Mouse (Mus musculus): Measurements from ENCODE around the gene Crybb1. TPM values are rescaled to one million over a fixed set of nuclear protein-coding genes. Genes with fewer than 3 reads are reported as not detected.

Gene Crybb1
- polyA plus RNA-seq, 1 experiment from 2014 or later: 0.29 TPM

- ATAC-seq (ENCODE audit: low FRiP score) (no peak), DNase-seq (ENCODE audit: low spot score, missing footprints) (no peak)
- Histone ChIP-seq H3K4me2 (no peak overlapping the region), H3K9ac (ENCODE audit: low read length) (no peak overlapping the region), H3K27me3 (ENCODE audit: control insufficient read depth, insufficient read depth, low read length) (no peaks in the 10 kb centered on the region), H3K4me1 (ENCODE audit: control insufficient read depth, insufficient read depth, low read length) (no peaks in the 10 kb centered on the region; the same call in 1 of the 2 replicates), H3K27ac (ENCODE audit: low read depth, low read length) (no peak overlapping the region), H3K9me3 (ENCODE audit: control insufficient read depth, low read length) (no peaks in the 10 kb centered on the region), H3K4me3 (ENCODE audit: low read depth, low read length) (no peak overlapping the region), H3K36me3 (ENCODE audit: control insufficient read depth, insufficient read depth, low read length) (no peaks in the 10 kb centered on the region)
- WGBS: 64% methylated on average over 5 of the region's 5 CpGs
Measured at GRCm38 (mm10) chr5:112317328-112317727, 61.7 kb downstream of the Crybb1 start.

Other genes with a start within 250 kb of the Crybb1 start
- 0.52 and 2.0 TPM in 2 replicates for gene Cryba4, start 3.3 kb upstream of the Crybb1 start, polyA plus RNA-seq (2014; fragmentation: Nextera tagmentation; extraction: Ambion mirVana)
- gene Tpst2, start 20.9 kb downstream of the Crybb1 start, polyA plus RNA-seq (2014; fragmentation: Nextera tagmentation; extraction: Ambion mirVana): 29.3 and 33.5 TPM in 2 replicates
- gene Tfip11, start 70.5 kb downstream of the Crybb1 start, polyA plus RNA-seq (2014; fragmentation: Nextera tagmentation; extraction: Ambion mirVana): 22.1 and 25.8 TPM in 2 replicates
- 46.0 and 46.8 TPM in 2 replicates for gene Srrd, start 87.2 kb downstream of the Crybb1 start, polyA plus RNA-seq (2014; fragmentation: Nextera tagmentation; extraction: Ambion mirVana)
- gene Hps4, start 87.3 kb downstream of the Crybb1 start, polyA plus RNA-seq (2014; fragmentation: Nextera tagmentation; extraction: Ambion mirVana): 28.5 and 31.9 TPM in 2 replicates
- not detected in 2 replicates for gene Gm6583, start 100.2 kb downstream of the Crybb1 start, polyA plus RNA-seq (2014; fragmentation: Nextera tagmentation; extraction: Ambion mirVana)
- gene Asphd2, start 139.1 kb downstream of the Crybb1 start, polyA plus RNA-seq (2014; fragmentation: Nextera tagmentation; extraction: Ambion mirVana): 35.4 and 48.3 TPM in 2 replicates
- not detected in 2 replicates for gene Gm6588, start 193.6 kb downstream of the Crybb1 start, polyA plus RNA-seq (2014; fragmentation: Nextera tagmentation; extraction: Ambion mirVana)

Measured in midbrain, embryonic 11.5 days (tissue).